Mouse (Mus musculus) gastrocnemius, postnatal 14 days (tissue): ENCODE measurements around the gene Cep97. TPM values are rescaled to one million over a fixed set of nuclear protein-coding genes. Genes with fewer than 3 reads are reported as not detected.
"Not testable (repeated sequence)": the region's sequence is repeated elsewhere in the genome, so short reads cannot be mapped to it uniquely, and the experiment has no call there.

Experiments
- DNase-seq: peaks from one replicate; pipeline ENCODE4 v3.0.0; 2021; ENCODE audit warnings: mixed read lengths
- intact Hi-C: fragments of 180-260 bp; cut with DNase I; formaldehyde crosslinking; loops from one replicate; pipeline ENCODE4 v1.15.1; 2025; ENCODE audit warnings: low total_unique reads
- total RNA-seq, 2 experiments: library from RNA; stranded (reverse); gene quantifications; 2 replicates each; pipeline ENCODE4 v1.2.3; 2021

Cep97 gene
- total RNA-seq, 2 experiments from 2014 or later, result 4.0 to 4.3 TPM

- no peak for DNase-seq
- intact Hi-C loops, result no loop called here
Measured at GRCm38 (mm10) chr16:55950462-55950861, 15.8 kb upstream of the Cep97 start.

- no peak for DNase-seq
- intact Hi-C loops, result no loop called here
Measured at GRCm38 (mm10) chr16:55948963-55949362, 14.3 kb upstream of the Cep97 start.

GRCm38 (mm10) chr16:55947876-55948410 is 13.3 kb upstream of the Cep97 start:
- DNase-seq, intact Hi-C loops: not testable (repeated sequence)

DNA sequence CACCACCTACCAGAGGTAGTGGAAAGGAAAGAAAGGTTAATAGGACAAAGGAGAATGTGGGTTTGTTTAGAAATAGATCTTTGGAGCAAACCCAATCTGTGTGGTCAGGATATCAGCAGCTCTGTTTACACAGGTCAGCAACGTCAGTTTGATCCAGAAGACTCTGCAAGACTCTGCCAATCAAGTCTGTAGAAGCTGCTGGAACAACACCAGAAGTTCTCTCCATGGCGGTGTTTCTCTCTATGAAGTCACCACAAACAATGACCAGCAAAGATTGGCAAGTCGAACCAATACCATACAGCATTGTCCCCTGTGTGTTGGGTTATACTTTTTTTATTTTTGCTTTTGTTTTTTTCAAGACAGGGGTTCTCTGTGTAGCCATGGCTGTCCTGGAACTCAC is 12.6 kb upstream of the Cep97 start:
- intact Hi-C loops, result no loop called here

DNA sequence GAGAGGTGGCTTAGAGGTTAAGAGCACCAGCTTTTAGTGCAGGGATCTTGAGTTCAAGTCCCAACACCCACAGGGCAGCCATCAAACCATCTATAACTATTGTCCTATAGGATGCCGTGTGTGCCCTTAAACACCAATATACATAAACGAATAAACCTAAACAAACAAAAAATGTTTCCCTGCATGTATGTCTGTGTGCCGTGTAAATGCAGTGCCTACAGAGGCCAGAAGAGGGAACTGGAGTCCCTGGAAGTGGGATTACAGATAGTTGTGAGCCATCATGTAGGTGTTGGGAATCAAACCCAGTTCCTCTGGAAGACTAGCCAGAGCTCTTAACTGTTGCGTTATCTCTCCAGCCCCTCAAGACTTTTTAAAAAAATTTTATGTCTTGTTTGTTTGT is 6.1 kb upstream of the Cep97 start:
- intact Hi-C loops, result no loop called here
- no peak for DNase-seq

More for the DNA sequence above, 12.6 kb upstream of the Cep97 start:
- no peak for DNase-seq

DNA sequence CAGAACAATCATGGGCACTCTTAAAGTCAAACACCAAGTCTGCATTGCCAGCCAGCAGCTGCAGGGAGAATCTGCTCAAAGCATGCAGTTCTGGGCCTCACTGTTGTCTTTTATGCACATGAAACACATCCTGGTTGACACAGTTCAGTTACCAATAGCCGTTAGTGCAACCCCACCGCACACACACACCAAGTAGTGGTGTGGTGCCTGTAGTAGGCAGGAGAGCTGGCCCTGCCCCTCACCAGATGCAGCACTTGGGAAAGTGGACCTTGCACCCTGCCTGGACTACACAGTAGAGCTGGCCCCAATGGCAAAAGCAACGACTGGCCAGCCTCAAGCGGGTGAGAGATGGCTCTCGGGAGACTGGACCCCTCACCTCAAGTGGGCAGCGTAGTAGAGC is 5.0 kb upstream of the Cep97 start:
- DNase-seq, result no peak
- intact Hi-C loops, result no loop called here

- no peak for DNase-seq
- intact Hi-C loops, result no loop called here
Measured at GRCm38 (mm10) chr16:55938761-55939160, 4.1 kb upstream of the Cep97 start.

GRCm38 (mm10) chr16:55933681-55934343 is 843 bp downstream of the Cep97 start:
- intact Hi-C loops, result no loop called here
- DNase-seq, result peak; percentile 24

DNA sequence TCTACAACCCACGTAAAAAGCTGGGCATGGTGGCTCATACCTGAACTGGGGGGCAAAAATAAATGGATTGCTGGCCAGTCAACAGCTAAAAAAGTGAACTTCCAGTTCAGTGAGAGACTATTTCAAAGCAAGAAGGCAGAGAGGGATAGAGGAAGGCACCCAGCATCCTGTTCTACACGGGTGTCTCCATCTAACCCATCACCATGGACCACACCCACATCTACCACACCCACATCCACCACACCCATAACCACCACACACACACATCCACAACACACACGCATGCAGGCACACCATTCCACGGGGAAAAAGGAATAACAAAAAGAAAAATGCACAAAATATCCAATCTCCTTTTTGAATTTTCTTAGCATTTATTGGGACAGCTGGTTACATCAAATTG is 10.6 kb downstream of the Cep97 start:
- intact Hi-C loops, result no loop called here
- no peak for DNase-seq

GRCm38 (mm10) chr16:55922079-55922478 is 12.6 kb downstream of the Cep97 start:
- DNase-seq, result no peak
- intact Hi-C loops, result no loop called here

DNA sequence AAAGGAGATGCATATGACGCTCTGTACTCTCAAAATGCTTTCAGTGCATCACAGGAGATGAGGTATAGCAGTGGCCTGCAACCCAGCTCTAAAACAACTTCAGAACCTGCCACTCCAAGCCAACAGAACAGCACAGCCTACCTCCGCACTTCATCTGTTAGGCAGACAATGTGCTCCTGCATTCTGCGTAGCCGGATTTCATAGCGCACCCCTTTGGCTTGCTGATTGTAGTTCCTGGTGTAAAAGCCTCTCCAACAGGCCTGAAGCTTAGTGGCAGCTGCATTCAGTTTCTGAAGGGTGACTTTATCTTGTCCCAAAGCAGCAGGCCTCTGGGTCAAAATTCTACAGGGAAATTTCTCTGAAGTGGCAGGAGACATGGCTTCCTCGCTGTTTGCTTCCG is 19.9 kb downstream of the Cep97 start:
- DNase-seq, result no peak
- intact Hi-C loops, result no loop called here

GRCm38 (mm10) chr16:55910208-55910793 is 24.4 kb downstream of the Cep97 start:
- intact Hi-C loops, result no loop called here
- DNase-seq, result no peak

- intact Hi-C loops, result no loop called here
- DNase-seq, result no peak
Measured at GRCm38 (mm10) chr16:55906928-55907679, 27.6 kb downstream of the Cep97 start.

GRCm38 (mm10) chr16:55905370-55905769 is 29.3 kb downstream of the Cep97 start:
- no peak for DNase-seq
- intact Hi-C loops, result no loop called here

- intact Hi-C loops, result no loop called here
- DNase-seq, result no peak
Measured at GRCm38 (mm10) chr16:55901839-55902756, 32.6 kb downstream of the Cep97 start.

GRCm38 (mm10) chr16:55898385-55899002 is 36.2 kb downstream of the Cep97 start:
- no peak for DNase-seq
- intact Hi-C loops, result no loop called here

- no peak for DNase-seq
- intact Hi-C loops, result no loop called here
Measured at GRCm38 (mm10) chr16:55895651-55896095, 39.0 kb downstream of the Cep97 start.

- intact Hi-C loops, result no loop called here
- DNase-seq, result peak; percentile 82
Measured at GRCm38 (mm10) chr16:55894893-55895650, 39.6 kb downstream of the Cep97 start, which contains the start of gene Nxpe3. TSS of gene Nxpe3 (minus strand) at chr16:55895285.
